Mouse (Mus musculus): ENCODE data around the gene Cnbd2. TPM values are rescaled to one million over a fixed set of nuclear protein-coding genes. Genes with fewer than 3 reads are reported as not detected.

Cnbd2 gene
- polyA plus RNA-seq, 1 experiment, result 1.7 TPM

- peaks cover 13% of the 10 kb centered on the region for H3K79me2 ChIP-seq (ENCODE audit: control insufficient read depth, insufficient read depth)
- H3ac ChIP-seq (ENCODE audit: control insufficient read depth, insufficient read length, low read depth), result no peak overlapping the region
- peaks cover 23% of the 10 kb centered on the region for H3K36me3 ChIP-seq (ENCODE audit: control insufficient read depth, insufficient read depth)
- H3K79me3 ChIP-seq (ENCODE audit: low read depth), result peaks cover 2% of the 10 kb centered on the region
- H3K27me3 ChIP-seq (ENCODE audit: control insufficient read depth, insufficient read depth, insufficient read length), result no peaks in the 10 kb centered on the region
- TF ChIP-seq CTCF (IDR thresholded peaks at IDR 0.05; ENCODE audit: control insufficient read depth, insufficient read depth, insufficient read length), result no peak
- no peak for TF ChIP-seq CEBPB (IDR thresholded peaks at IDR 0.05; ENCODE audit: low read depth)
- no peak for TF ChIP-seq MYOD1 (IDR thresholded peaks at IDR 0.05; ENCODE audit: control insufficient read depth, insufficient read length, low read depth)
- TF ChIP-seq MAX (IDR thresholded peaks at IDR 0.05), result no peak
- TF ChIP-seq USF1 (IDR thresholded peaks at IDR 0.05; ENCODE audit: low read depth), result no peak
- TF ChIP-seq MYOG (IDR thresholded peaks at IDR 0.05; ENCODE audit: control insufficient read depth, extremely low read depth, insufficient read length), result no peak
- no peak for TF ChIP-seq FOSL1 (IDR thresholded peaks at IDR 0.05; ENCODE audit: insufficient read depth, low read length, poor library complexity, severe bottlenecking)
- H3K4me3 ChIP-seq (ENCODE audit: insufficient read depth, poor library complexity, severe bottlenecking), result peak overlapping the region; percentile 48
These were observed 658 bp upstream of the Cnbd2 start for GRCm38 (mm10) chr2:156311441-156311840.

GRCm38 (mm10) chr2:156311841-156312291 is 233 bp upstream of the Cnbd2 start:
- peak overlapping the region; percentile 48 for H3K4me3 ChIP-seq (ENCODE audit: insufficient read depth, poor library complexity, severe bottlenecking)
- peak overlapping the region; percentile 86 for H3ac ChIP-seq (ENCODE audit: control insufficient read depth, insufficient read length, low read depth)
- TF ChIP-seq CEBPB (IDR thresholded peaks at IDR 0.05; ENCODE audit: low read depth), result no peak
- no peak for TF ChIP-seq FOSL1 (IDR thresholded peaks at IDR 0.05; ENCODE audit: insufficient read depth, low read length, poor library complexity, severe bottlenecking)
- TF ChIP-seq MYOD1 (IDR thresholded peaks at IDR 0.05; ENCODE audit: control insufficient read depth, insufficient read length, low read depth), result no peak
- no peak for TF ChIP-seq MYOG (IDR thresholded peaks at IDR 0.05; ENCODE audit: control insufficient read depth, extremely low read depth, insufficient read length)
- TF ChIP-seq CTCF (IDR thresholded peaks at IDR 0.05; ENCODE audit: control insufficient read depth, insufficient read depth, insufficient read length), result no peak
- TF ChIP-seq USF1 (IDR thresholded peaks at IDR 0.05; ENCODE audit: low read depth), result no peak
- no peak for TF ChIP-seq MAX (IDR thresholded peaks at IDR 0.05)
- H3K79me2 ChIP-seq (ENCODE audit: control insufficient read depth, insufficient read depth), result peaks cover 13% of the 10 kb centered on the region
- no peaks in the 10 kb centered on the region for H3K27me3 ChIP-seq (ENCODE audit: control insufficient read depth, insufficient read depth, insufficient read length)
- H3K79me3 ChIP-seq (ENCODE audit: low read depth), result peaks cover 2% of the 10 kb centered on the region
- peaks cover 19% of the 10 kb centered on the region for H3K36me3 ChIP-seq (ENCODE audit: control insufficient read depth, insufficient read depth)

GRCm38 (mm10) chr2:156313153-156313552 is 1.1 kb downstream of the Cnbd2 start:
- Histone ChIP-seq H3ac (ENCODE audit: control insufficient read depth, insufficient read length, low read depth) (peak overlapping the region; percentile 86), H3K36me3 (ENCODE audit: control insufficient read depth, insufficient read depth) (peaks cover 7% of the 10 kb centered on the region), H3K79me2 (ENCODE audit: control insufficient read depth, insufficient read depth) (peaks cover 13% of the 10 kb centered on the region), H3K4me3 (ENCODE audit: insufficient read depth, poor library complexity, severe bottlenecking) (peak overlapping the region; percentile 48), H3K79me3 (ENCODE audit: low read depth) (peaks cover 2% of the 10 kb centered on the region), H3K27me3 (ENCODE audit: control insufficient read depth, insufficient read depth, insufficient read length) (no peaks in the 10 kb centered on the region)
- TF ChIP-seq MYOD1 (IDR thresholded peaks at IDR 0.05; ENCODE audit: control insufficient read depth, insufficient read length, low read depth) (no peak), MAX (IDR thresholded peaks at IDR 0.05) (no peak), FOSL1 (IDR thresholded peaks at IDR 0.05; ENCODE audit: insufficient read depth, low read length, poor library complexity, severe bottlenecking) (no peak), CEBPB (IDR thresholded peaks at IDR 0.05; ENCODE audit: low read depth) (no peak), MYOG (IDR thresholded peaks at IDR 0.05; ENCODE audit: control insufficient read depth, extremely low read depth, insufficient read length) (no peak), USF1 (IDR thresholded peaks at IDR 0.05; ENCODE audit: low read depth) (no peak), CTCF (IDR thresholded peaks at IDR 0.05; ENCODE audit: control insufficient read depth, insufficient read depth, insufficient read length) (no peak)

DNA sequence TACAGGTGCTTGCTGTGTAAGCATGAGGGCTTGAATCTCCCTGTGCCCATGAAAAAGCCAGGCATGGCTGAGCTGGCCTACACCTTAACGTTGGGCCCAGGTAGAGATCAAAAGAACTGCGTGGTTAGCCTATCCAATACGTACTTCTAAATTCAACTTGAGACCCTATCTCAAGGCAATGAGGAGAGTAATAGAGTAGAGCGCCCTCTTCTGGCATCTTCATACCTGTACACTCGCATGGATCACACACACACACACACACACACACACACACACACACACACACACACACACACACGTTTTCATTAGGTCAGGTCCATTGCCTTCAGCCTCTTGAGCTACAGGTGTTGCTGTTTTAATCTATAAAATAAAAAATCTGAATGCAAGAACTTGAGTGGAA is 2.7 kb downstream of the Cnbd2 start:
- Histone ChIP-seq H3K4me3 (ENCODE audit: insufficient read depth, poor library complexity, severe bottlenecking) (no peak overlapping the region), H3K36me3 (ENCODE audit: control insufficient read depth, insufficient read depth) (no peaks in the 10 kb centered on the region), H3K79me2 (ENCODE audit: control insufficient read depth, insufficient read depth) (peaks cover 13% of the 10 kb centered on the region), H3K27me3 (ENCODE audit: control insufficient read depth, insufficient read depth, insufficient read length) (no peaks in the 10 kb centered on the region), H3K79me3 (ENCODE audit: low read depth) (peaks cover 2% of the 10 kb centered on the region), H3ac (ENCODE audit: control insufficient read depth, insufficient read length, low read depth) (no peak overlapping the region)
- no peak for TF ChIP-seq MYOD1 (IDR thresholded peaks at IDR 0.05; ENCODE audit: control insufficient read depth, insufficient read length, low read depth)
- TF ChIP-seq FOSL1 (IDR thresholded peaks at IDR 0.05; ENCODE audit: insufficient read depth, low read length, poor library complexity, severe bottlenecking), result no peak
- TF ChIP-seq MYOG (IDR thresholded peaks at IDR 0.05; ENCODE audit: control insufficient read depth, extremely low read depth, insufficient read length), result no peak
- TF ChIP-seq MAX (IDR thresholded peaks at IDR 0.05), result no peak
- TF ChIP-seq CTCF (IDR thresholded peaks at IDR 0.05; ENCODE audit: control insufficient read depth, insufficient read depth, insufficient read length), result no peak
- TF ChIP-seq CEBPB (IDR thresholded peaks at IDR 0.05; ENCODE audit: low read depth), result no peak
- no peak for TF ChIP-seq USF1 (IDR thresholded peaks at IDR 0.05; ENCODE audit: low read depth)

DNA sequence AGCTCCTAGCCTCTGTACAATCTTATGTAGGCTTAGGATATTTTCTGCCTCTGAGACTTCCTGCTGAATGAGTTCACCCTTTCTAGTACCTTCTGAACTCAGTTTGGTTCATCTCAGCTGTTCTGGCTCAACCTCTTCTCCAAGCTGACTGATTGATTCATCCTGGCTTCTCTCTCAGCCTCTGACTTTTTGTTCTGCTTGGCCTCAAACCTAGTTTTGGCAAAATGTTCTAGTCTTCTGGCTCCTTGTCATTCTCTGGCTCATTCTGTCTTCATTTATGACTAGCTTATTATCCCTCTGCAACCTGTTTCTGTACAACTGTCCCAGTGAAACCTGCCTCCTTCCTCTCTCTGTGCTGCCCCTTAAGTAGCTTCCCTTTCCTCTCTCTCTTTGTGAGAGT is 6.4 kb downstream of the Cnbd2 start:
- H3K4me3 ChIP-seq (ENCODE audit: insufficient read depth, poor library complexity, severe bottlenecking), result no peak overlapping the region
- H3ac ChIP-seq (ENCODE audit: control insufficient read depth, insufficient read length, low read depth), result no peak overlapping the region
- TF ChIP-seq USF1 (IDR thresholded peaks at IDR 0.05; ENCODE audit: low read depth) (no peak), MYOG (IDR thresholded peaks at IDR 0.05; ENCODE audit: control insufficient read depth, extremely low read depth, insufficient read length) (no peak), MYOD1 (IDR thresholded peaks at IDR 0.05; ENCODE audit: control insufficient read depth, insufficient read length, low read depth) (no peak), CTCF (IDR thresholded peaks at IDR 0.05; ENCODE audit: control insufficient read depth, insufficient read depth, insufficient read length) (no peak), CEBPB (IDR thresholded peaks at IDR 0.05; ENCODE audit: low read depth) (no peak), FOSL1 (IDR thresholded peaks at IDR 0.05; ENCODE audit: insufficient read depth, low read length, poor library complexity, severe bottlenecking) (no peak), MAX (IDR thresholded peaks at IDR 0.05) (no peak)
- H3K79me2 ChIP-seq (ENCODE audit: control insufficient read depth, insufficient read depth), result peaks cover 6% of the 10 kb centered on the region
- peaks cover 2% of the 10 kb centered on the region for H3K79me3 ChIP-seq (ENCODE audit: low read depth)
- no peaks in the 10 kb centered on the region for H3K36me3 ChIP-seq (ENCODE audit: control insufficient read depth, insufficient read depth)
- H3K27me3 ChIP-seq (ENCODE audit: control insufficient read depth, insufficient read depth, insufficient read length), result no peaks in the 10 kb centered on the region
